Mouse (Mus musculus) right cerebral cortex, postnatal 14 days (tissue): Measurements from ENCODE around the gene Slco3a1.
"Not testable (repeated sequence)": the region's sequence is repeated elsewhere in the genome, so short reads cannot be mapped to it uniquely, and the experiment has no call there.

Source experiments
- DNase-seq: peaks from one replicate; pipeline ENCODE4 v3.0.0; 2022

The Slco3a1 gene

DNA sequence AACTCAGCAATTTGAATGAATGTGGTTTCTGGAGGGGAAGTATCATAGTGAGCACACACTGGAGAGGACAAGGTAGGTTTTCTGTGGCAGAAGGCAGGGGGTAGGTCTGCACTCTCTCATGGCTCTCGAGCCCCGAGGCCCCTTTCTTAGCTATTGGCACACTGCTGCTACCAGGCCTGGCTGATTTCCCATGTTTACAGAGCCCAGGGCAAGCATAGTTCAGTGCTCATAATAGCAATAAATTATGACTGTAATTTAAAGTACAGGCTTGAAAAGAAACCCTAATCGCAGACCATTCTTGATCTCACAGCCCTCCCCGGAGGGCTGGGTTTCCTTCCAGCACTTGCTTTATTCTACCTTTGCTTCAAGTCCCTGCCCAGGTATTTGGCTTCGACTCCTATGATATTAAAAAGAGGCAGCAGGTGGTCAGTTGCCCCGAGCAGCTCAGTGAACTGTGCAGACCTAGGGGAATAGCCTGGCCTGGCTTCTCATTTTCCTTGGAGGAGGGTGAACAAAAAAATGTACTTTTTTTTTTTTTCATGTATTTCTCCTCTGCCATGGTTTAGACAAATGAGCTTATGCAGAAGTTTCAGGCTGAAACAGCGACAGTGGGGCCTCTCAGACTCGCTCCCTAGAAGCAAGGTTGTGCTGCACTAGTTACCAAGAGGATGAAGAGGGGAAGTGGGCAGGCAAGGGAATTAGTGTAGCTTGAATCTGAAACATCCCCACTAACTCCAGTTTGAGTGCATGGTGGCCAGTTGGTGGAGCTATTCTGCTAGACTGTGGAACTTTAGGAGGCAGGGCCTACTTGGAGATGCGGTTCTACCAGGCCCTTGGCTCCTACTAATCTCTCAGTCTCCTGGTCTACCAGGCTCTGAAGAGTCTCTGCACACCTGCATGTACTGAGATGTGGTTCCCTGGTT is 130.4 kb downstream of the Slco3a1 start:
- no peak for DNase-seq

DNA sequence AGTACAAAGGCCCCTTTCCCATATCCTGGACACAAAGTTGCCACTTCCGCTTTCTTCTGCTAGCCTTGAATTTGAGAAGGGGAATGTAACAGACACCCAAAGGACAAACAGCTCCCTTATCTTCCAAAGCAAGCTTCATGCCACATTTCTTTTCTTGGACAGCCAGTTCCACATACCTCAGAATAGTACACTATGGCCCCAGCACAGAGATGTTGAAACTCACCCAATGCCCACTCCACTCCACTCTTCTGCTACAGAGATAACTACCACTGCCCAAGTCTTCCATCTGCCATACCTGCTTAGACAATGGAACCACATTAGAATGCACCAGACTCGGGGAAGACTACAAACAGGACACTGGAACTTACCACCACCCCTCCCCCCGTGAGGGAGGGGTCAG is 131.3 kb downstream of the Slco3a1 start:
- no peak for DNase-seq

DNA sequence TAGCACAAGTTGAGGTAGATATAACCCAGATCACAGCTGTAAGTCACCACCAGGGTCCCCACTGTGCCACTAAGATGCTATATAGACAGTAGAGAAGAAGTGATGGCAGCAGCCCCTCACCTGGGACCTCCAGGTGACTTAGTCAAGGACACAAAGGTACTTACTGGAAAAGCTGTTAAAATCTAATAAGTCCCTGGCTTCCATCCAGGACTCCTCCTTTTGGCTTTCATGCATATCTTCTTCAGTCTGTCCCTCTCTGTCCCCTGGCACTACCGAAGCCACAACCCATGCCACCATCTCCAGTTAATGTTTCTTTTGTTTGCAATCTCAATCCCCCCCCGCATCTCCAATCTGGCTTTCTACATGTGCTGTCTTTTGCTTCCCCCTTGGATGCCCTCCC is 131.8 kb downstream of the Slco3a1 start:
- no peak for DNase-seq

DNA sequence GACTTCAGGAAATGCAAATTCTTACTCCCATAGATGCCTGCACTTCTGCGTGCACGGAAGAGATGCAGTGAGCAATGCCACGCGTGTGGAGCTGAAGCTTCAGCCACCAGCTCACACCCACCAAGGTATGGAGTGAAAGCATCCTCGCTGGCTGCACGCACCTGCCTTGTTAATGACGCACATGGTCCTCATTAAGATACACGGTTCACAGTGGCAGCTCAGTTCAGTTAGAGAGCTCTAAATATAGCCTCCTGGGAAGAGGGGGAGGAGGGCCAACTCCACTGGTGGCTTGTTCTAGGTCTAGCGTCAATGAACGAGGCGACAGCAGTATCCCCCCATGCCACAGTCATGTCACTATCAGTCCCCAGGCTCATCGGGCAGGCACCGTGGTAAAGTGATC is 132.6 kb downstream of the Slco3a1 start:
- no peak for DNase-seq

DNA sequence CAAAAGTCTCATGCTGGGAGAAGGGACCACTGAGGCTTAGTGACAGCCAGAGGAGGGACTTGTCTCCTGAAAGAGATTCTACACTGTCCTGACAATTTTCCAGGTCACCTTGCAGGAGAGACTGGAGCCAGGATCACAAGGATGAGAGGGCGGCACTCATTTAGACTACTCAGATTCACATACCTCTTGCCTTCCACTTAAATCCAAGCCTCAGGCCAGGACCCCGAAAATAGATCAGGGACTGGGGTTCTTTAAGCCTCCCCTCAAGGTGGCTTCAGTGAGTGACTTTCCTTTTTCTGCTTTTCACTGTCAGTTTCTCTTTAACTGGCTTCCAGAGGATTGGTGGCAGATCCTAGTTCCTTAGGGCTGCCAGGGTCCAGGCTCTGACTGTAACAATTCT is 133.0 kb downstream of the Slco3a1 start:
- DNase-seq, result no peak

DNA sequence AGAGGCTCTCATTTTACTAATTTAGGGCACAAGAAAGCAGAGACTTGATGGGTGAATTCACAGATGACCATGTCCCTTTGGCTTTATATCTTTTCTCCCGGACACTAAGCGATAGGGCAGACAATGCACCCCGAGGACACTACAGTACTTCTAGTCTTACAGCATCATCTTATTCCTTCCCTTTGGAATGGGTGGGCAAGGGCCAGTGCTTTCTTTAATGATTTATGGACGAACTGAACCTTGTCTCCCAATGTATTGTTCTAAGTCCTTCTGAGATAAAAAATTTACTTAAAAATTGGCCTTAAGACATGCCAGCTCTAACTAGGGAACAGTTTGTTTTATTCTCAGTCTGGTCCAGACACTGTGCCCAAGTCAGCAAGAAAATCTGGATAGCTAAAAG is 134.9 kb downstream of the Slco3a1 start:
- DNase-seq, result no peak

DNA sequence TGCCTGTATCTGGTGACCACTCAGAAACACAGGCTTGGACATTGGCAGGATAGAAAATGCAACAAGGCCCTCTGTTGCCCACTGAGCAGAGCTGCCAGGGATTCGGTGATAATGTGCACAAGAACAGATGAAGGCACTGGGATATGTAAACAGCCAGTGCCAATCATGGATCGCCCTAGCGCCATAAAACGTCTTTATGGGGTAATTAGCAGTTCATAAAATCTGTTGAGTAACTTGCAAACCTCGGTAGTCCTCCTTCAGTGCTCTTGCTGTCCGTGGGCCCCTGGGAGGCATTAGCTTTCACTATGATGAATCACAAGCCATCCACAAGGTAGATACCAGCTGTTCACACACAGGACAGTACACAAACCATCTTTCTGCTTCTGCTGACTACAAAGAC is 137.6 kb downstream of the Slco3a1 start:
- no peak for DNase-seq

DNA sequence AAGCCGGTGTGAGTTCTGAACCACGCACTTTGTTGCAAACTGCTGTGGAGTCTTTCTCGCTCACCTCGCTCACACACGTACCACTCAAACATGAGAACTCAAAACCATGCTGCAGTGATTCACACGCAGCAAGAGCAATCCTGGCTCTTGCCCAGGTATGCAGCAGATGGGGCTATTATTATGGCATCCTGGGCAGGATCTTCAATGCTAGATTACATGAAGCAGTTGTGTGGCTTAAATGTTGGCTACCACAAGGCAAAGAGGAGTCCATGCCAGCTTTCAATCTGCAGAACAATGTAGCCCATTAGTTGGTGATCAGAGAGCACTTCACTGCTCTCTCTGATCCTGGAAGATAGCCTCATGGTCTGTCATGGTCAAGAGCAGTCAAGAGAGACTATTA is 139.3 kb downstream of the Slco3a1 start:
- no peak for DNase-seq

DNA sequence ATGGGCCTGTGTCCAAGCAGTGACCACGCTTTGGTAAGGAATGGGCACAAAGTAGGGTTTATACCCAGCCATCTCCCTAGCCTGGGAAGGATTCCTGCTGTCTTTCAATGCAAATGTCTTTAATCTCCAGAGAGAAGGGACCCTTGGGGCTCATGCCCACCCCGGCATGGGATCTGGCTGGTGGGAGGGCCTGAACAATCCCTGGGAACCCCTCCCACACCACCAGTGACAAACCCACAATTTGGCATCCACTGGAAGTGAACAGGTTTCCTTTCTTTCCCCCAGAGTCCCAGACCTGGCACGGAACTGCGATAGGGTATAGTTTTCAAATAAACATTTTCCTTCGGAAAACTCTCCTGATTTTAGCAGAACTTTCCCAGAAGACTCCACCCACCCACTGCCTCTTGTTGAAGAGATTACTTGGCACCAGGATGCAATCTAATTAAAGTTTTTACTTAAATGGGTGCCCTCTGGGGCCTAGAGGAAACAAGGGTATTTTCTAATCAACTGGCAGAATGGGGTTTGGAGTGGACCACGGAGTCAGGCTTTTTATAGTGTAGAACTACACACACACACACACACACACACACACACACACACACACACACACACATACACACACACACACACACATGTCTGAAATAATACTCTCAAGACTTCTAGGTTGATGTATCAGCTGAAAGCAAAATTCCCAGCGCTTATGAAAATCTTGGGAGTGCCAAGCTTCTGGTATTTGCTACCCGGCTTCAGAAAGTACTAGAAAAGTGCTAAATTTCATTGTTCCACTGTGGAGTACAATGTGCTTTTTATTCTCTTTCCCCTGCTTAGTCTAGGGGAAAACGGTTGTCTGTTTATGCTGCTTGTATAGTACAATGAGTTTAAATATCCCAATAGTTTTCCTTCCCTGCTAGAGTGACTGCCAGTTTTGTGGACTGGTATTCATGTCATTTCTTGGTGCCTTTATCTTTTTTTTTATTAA is 140.6 kb downstream of the Slco3a1 start:
- no peak for DNase-seq

DNA sequence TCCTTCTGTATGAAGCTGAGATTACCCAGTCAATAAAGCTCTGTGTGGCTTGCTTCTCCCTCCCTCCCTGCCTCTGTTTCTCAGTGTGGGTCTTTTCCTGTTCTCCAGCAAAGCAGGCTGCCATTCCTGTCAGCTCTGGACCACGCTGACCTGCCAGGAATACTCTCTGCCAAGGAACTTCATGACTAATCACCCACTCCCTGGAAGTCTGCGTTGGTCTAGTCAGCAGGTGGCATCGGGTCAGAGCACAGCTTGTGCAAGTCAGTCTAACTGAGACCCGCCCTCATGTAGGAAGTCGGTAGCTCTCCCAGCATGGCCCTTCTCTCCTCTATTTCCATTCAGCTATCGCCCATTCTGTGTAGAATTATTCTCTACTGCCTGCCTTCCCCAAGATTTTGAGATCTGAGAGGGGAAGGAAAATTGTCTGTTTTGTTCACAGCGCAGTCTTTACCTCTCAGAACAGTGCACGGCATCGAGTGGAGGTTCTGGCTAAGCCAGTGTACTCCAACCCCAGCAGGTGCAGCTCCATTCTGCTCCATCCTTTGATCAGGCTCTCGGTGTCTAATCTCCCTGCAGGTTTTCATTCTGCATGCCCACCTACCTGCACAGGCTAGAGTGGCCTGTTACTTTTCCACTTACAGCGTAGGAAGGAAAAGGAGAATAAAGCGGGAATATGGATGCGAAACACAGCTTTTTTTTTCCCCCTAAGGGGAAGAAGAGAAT is 145.8 kb downstream of the Slco3a1 start:
- DNase-seq, result no peak

DNA sequence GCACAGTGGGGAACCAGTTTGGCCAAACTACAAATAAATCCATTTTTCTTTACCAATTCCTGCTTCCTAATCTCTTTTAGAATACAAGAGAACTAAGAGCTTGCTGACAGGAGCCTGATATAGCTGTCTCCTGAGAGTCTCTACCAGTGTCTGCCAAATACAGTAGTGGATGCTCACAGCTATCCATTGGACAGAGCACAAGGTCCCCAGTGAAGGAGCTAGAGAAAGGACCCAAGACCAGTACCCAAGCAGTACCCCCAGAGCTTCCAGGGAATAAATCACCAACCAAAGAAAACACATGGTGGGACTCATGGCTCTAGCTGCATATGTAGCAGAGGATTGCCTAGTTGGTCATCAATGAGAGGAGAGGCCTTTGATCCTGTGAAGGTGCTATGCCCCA is 146.7 kb downstream of the Slco3a1 start:
- DNase-seq, result not testable (repeated sequence)

DNA sequence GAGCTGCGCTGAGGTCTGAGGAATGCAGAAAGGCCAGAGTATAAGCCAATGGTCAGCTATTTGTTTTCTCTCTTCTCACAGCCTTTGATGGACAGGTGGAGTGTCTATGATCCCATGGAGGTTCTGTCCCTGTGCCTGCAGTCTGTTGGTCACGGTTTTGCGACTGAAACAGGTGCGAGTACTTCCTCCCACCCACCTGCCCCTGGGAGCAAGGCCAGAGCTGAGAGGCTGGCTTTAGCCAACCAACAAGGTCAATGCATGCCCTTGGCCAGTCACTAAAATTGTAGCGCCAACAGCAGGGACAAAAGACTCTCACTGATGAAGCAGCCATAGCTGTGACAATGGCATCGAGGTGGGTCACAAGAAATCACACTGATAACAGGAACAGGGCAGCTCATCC is 154.9 kb downstream of the Slco3a1 start:
- no peak for DNase-seq

DNA sequence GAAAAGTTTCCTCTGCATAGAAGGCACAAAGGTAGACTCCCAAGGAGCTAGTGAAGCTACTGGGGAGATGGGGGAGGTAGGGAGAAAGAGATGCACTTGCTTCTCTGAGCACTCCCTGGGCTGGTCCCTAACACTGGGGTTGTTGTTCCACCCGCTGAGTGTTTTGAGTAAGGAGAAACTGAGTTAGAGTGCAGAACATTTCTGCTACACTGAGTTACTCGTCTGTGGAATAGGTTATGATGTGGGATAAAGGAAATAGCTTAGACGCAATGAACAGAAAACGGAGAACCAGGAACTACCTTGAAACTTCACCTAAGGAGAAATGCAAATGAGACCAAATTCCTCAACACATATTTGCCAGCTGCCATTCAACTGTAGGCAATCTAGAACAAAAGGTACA is 155.4 kb downstream of the Slco3a1 start:
- DNase-seq, result no peak

DNA sequence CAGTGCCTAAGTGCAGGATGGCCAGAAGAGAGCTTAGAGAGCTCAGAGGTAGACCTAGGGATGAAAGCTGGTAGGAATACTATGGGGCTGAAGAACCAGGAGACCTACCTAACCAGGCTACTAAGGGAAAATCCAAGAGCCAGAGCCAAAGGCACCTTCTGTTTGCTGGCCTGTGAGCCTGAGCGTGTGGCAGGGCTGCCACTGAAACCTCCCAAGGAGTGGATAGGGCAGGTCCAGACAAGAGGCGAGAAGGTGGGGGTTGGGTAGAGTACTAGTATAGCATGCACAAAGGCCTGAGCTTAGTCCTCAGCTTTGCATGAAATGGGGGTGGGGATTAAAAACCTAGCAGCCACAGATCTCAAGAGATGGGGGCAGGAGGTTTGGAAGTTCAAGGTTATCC is 156.3 kb downstream of the Slco3a1 start:
- no peak for DNase-seq

DNA sequence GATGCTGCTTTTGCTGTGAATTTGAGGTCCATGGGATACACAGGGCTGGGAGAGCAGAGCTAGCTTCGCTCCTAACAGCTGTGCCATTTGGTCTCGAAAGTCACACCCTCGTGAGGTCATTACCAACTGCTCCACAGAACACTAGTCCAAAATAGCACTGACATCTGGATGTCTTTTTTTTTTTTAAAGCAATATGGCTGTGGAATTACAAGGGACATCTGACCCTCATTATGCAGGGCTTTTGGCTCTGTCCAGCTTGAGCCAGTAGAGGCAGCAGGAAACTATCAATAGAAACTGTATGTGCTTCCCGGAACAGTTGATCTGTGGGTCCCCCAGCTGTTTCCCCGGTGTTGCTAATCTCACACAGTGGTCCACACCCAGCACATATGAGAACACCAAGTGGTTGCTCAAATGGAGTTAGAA is 163.1 kb downstream of the Slco3a1 start:
- no peak for DNase-seq

DNA sequence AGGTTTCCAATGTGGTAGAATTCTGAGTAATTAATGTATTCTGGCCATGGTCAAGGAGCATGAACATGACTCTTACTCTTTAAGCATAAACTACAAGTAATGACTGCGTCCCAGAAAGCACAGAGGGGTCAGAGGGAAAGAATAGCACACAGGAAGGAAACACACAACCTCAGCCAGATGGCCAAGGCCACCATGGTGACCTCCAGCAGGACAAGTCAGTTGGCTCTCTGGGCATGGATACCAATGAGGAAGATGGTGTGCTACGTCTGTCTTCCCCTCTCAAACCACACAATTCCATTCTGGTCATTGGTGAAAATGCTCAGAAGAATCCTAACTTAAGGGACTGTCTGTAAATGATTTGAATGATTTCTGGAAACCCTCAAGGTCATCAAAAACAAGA is 165.0 kb downstream of the Slco3a1 start:
- no peak for DNase-seq

DNA sequence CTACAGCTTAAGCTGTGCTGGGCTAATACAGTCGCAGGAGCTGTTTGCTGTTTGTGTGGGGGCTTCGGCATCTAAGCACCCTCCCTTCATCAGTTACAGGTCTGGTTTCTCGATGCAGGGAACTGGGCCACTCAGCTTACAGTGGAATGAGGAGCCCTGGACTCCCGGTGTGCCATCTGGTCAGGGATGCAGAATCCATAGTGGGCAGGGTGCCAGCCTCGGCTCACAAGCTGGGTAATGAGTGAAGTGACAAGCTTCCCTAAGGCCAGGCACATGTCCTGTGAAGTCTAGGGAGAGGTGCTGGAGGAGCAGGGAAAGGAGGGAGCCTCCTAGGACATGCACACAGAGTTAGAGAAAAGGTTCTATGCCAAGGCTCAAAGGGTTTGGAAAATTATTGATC is 168.3 kb downstream of the Slco3a1 start:
- peak; percentile 53 for DNase-seq

DNA sequence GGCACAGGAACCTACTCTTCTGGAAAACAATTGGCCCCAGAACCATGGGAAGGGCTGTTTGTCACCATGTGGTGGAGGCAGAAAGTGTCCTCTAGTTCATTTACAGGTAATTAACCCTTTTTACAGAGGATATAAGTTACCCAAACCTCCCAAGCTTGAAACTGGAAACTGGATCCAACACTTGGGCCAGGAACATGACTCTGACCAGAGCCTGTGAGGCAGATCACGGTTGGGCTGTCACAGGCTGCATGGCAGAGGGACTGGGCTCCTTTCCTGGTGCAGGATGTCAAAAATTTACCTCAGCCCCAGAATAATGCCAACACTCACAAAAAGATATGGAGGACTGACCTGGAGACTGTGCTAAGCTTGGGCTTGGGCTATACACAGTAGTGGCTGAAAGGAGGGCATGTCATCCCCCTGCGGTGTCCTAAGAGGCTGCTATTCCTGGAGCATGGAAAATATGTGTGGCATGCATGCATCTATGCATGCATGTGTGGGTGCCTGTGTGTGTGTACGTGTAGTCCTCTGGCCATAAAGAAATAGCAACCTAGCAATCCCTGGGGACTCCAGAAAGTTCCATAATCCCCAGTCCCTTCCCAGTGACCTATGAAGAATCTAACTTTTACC is 171.4 kb downstream of the Slco3a1 start:
- no peak for DNase-seq

DNA sequence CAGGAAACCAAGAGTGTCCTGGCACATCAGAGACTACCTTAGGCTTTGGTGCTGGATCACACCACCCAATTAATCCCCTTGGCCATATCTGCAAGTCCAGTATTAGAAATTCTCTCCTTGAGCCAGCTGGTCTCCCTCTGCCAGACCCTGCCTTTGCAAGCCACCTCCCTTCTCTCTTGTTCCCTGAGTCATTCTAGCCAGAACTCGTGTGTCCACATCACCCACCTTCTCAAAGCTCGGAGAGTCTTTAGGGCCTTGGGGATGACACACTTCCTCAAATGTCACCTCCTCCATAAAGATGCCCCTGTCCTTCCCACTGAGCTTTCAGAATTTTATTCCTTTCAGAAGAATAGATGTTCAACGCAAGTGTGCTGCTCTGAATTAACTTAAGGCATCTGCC is 172.3 kb downstream of the Slco3a1 start:
- no peak for DNase-seq

DNA sequence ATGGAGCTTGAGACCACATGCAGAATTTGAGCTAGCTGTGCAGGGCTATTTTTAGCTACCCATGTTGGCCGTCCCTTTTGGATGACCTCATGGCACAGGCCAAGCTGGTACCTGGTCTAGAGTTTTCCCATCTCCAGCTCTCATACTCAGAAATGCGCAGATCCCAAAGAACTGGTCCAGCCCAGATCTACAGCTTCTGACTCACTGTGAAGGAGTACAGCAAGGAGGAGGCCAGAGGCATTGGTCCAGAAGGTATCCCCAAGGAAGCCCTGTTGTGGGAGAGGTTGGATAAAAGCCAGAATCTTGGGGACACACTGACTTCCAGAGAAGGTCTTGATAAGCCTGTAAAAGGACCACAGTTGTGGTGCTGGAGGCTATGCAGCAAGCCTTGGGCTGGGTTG is 172.7 kb downstream of the Slco3a1 start:
- no peak for DNase-seq

DNA sequence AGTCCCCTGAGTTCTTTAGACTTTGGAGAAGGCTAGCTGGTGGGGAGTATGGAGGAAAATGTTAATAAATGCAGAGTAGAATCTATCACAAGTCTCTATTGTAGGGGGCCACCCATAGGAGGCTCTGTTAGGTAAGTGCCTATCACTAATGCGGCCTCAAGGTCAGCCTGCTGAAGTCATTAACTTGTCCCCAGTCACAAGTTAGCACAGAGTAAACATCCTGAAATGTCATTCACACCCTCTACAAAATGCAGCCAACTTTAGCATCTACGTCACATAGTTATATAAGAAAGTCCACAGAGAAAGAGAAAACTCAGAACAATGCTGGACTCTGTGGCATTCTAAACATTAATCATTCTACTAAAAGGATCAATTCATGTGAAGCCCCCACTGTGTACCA is 173.5 kb downstream of the Slco3a1 start:
- DNase-seq, result no peak

DNA sequence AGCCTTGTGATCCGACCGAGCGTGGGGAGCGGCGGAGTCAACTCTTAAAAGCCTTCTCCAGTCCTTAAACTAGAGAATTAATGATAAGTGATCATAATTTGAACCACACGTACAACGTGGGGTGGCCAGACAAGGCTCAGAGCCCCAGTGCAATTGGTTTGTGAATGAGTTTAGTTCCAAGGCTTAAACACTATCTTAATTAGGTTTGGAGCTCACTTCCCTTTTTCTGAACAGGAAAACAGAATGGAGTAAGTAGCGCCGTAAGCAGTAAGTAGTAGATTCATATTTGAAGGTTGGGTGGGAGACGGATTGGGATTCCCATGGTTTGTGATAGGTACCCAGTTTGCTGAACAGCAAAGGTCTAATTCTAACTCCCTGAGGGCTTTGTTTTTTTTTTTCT is 176.7 kb downstream of the Slco3a1 start:
- no peak for DNase-seq
